Mouse (Mus musculus) forebrain, embryonic 15.5 days (tissue): Measurements from ENCODE around the gene Egfr. TPM values are rescaled to one million over a fixed set of nuclear protein-coding genes. Genes with fewer than 3 reads are reported as not detected.

Experiments
- ATAC-seq: fragments of 200-750 bp; cut with Nextera tagmentation; replicated peaks from 2 replicates; pipeline ENCODE4 v1.8.0; 2017; ENCODE audit warnings: mild to moderate bottlenecking, moderate TSS enrichment, moderate library complexity
- H3K27ac ChIP-seq: fragments of 300-500 bp; sonication (generic); replicated peaks from 2 replicates; pipeline ENCODE4 v1.5.1; 2015; ENCODE audit warnings: mild to moderate bottlenecking, inconsistent platforms
- H3K27me3 ChIP-seq: fragments of 300-500 bp; sonication (generic); 2 replicates; pipeline ENCODE4 v1.6.1; 2015; ENCODE audit warnings: inconsistent platforms
- H3K36me3 ChIP-seq: fragments of 300-500 bp; sonication (generic); 2 replicates; pipeline ENCODE4 v1.6.1; 2015; ENCODE audit warnings: mild to moderate bottlenecking, inconsistent platforms
- H3K4me1 ChIP-seq: fragments of 300-500 bp; sonication (generic); 2 replicates; pipeline ENCODE4 v1.6.1; 2015; ENCODE audit warnings: inconsistent platforms
- H3K4me2 ChIP-seq: fragments of 300-500 bp; sonication (generic); replicated peaks from 2 replicates; pipeline ENCODE4 v1.6.1; 2015; ENCODE audit warnings: mild to moderate bottlenecking, inconsistent platforms
- H3K4me3 ChIP-seq: fragments of 300-500 bp; sonication (generic); 2 replicates; pipeline ENCODE4 v1.5.1; 2015; ENCODE audit warnings: mild to moderate bottlenecking, inconsistent platforms
- H3K9ac ChIP-seq: fragments of 300-500 bp; sonication (generic); replicated peaks from 2 replicates; pipeline ENCODE4 v1.6.1; 2015; ENCODE audit warnings: mild to moderate bottlenecking, inconsistent platforms
- H3K9me3 ChIP-seq: fragments of 300-500 bp; sonication (generic); 2 replicates; pipeline ENCODE4 v1.6.1; 2016; ENCODE audit warnings: inconsistent platforms
- WGBS: fragments of 180-500 bp; shearing (Covaris S2); methylation state at CpG from one replicate; pipeline ENCODE4 v1.1.7; 2015; ENCODE audit warnings: mixed read lengths; 5-methylcytosine and 5-hydroxymethylcytosine counted together
- polyA plus RNA-seq: library from polyadenylated mRNA; unstranded; fragments of >200 nt; fragmentation: Nextera tagmentation; extraction: Ambion mirVana; gene quantifications from 2 replicates; pipeline ENCODE4 v1.2.1, GENCODE M21; 2015

Egfr gene
- polyA plus RNA-seq, 1 experiment from 2014 or later, result 2.9 TPM

GRCm38 (mm10) chr11:16950976-16951760 lies 199.2 kb downstream of the Egfr start, which contains the start of gene Fbxo48:
Gene Fbxo48, plus strand, starts transcription at chr11:16951375.
- Histone ChIP-seq H3K9ac (peak within 1 kb of the TSS; percentile 63), H3K27ac (no peak within 1 kb of the TSS), H3K4me3 (peak within 1 kb of the TSS; percentile 62), H3K36me3 (no peaks in the 10 kb centered on the region), H3K27me3 (no peaks in the 10 kb centered on the region), H3K4me1 (peaks cover 15% of the 10 kb centered on the region), H3K4me2 (peak within 1 kb of the TSS; percentile 90), H3K9me3 (no peaks in the 10 kb centered on the region)
- under 1% methylated on average over 38 of the region's 38 CpGs for WGBS
- ATAC-seq, result peak; percentile 100

GRCm38 (mm10) chr11:16951761-16952010 lies 199.7 kb downstream of the Egfr start:
- Histone ChIP-seq H3K36me3 (no peaks in the 10 kb centered on the region), H3K9ac (peak overlapping the region; percentile 63), H3K4me1 (peaks cover 15% of the 10 kb centered on the region), H3K4me3 (peak overlapping the region; percentile 62), H3K4me2 (peak overlapping the region; percentile 90), H3K27me3 (no peaks in the 10 kb centered on the region), H3K9me3 (no peaks in the 10 kb centered on the region), H3K27ac (no peak overlapping the region)
- WGBS, result 1% methylated on average over 9 of the region's 9 CpGs
- no peak for ATAC-seq

GRCm38 (mm10) chr11:16956115-16956862 lies 204.3 kb downstream of the Egfr start:
- H3K4me2 ChIP-seq, result no peak overlapping the region
- 89% methylated on average over 6 of the region's 6 CpGs for WGBS
- no peaks in the 10 kb centered on the region for H3K36me3 ChIP-seq
- peaks cover 10% of the 10 kb centered on the region for H3K4me1 ChIP-seq
- H3K9ac ChIP-seq, result no peak overlapping the region
- no peaks in the 10 kb centered on the region for H3K27me3 ChIP-seq
- no peak for ATAC-seq
- H3K4me3 ChIP-seq, result no peak overlapping the region
- no peak overlapping the region for H3K27ac ChIP-seq
- no peaks in the 10 kb centered on the region for H3K9me3 ChIP-seq

GRCm38 (mm10) chr11:16957030-16957429 lies 205.0 kb downstream of the Egfr start:
- H3K4me1 ChIP-seq, result peaks cover 4% of the 10 kb centered on the region
- H3K9me3 ChIP-seq, result no peaks in the 10 kb centered on the region
- 94% methylated on average over 6 of the region's 6 CpGs for WGBS
- no peak overlapping the region for H3K4me2 ChIP-seq
- H3K4me3 ChIP-seq, result no peak overlapping the region
- H3K9ac ChIP-seq, result no peak overlapping the region
- ATAC-seq, result no peak
- no peak overlapping the region for H3K27ac ChIP-seq
- no peaks in the 10 kb centered on the region for H3K27me3 ChIP-seq
- no peaks in the 10 kb centered on the region for H3K36me3 ChIP-seq

GRCm38 (mm10) chr11:16958520-16958919 lies 206.5 kb downstream of the Egfr start:
- Histone ChIP-seq H3K9me3 (no peaks in the 10 kb centered on the region), H3K4me3 (no peak overlapping the region), H3K9ac (no peak overlapping the region), H3K27ac (no peak overlapping the region), H3K4me2 (no peak overlapping the region), H3K27me3 (no peaks in the 10 kb centered on the region), H3K4me1 (no peaks in the 10 kb centered on the region), H3K36me3 (no peaks in the 10 kb centered on the region)
- WGBS, result 90% methylated on average over 1 of the region's 1 CpGs
- no peak for ATAC-seq

Other genes with a start within 250 kb of the Egfr start
- 25.3 and 37.7 TPM in 2 replicates for gene Sec61g, start 243.7 kb upstream of the Egfr start, polyA plus RNA-seq
- gene Fbxo48, start 199.2 kb downstream of the Egfr start, polyA plus RNA-seq, result 0.98 and 1.1 TPM in 2 replicates